Mouse (Mus musculus): Measurements from ENCODE around the gene Chchd2.

DNA sequence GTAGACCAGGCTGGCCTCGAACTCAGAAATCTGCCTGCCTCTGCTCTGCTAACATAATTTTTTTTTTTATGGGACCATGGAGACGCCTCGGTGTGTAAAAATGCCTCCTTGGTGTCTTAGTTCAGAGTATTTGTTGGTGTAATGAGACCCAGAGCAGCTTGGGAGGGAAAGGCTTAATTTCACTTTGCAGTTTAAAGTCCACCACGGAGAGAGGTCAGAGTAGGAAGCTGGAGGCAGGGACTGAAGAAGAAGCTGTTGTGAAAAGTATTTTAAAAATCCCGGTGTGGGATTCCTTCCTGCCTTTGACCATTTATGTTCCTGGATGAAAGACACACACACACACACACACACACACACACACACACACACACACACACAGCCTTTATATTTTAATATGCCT lies 38.7 kb upstream of the Chchd2 start:
- TF ChIP-seq EP300 (IDR thresholded peaks at IDR 0.05) (no peak), CTCF (IDR thresholded peaks at IDR 0.05) (no peak)

All from lung, postnatal 0 days (tissue).